Mouse (Mus musculus) stomach, embryonic 16.5 days (tissue): ENCODE measurements around the gene Ankrd26. TPM values are rescaled to one million over a fixed set of nuclear protein-coding genes. Genes with fewer than 3 reads are reported as not detected.

Experiments
- ATAC-seq: fragments of 200-750 bp; cut with Nextera tagmentation; 2 replicates; pipeline ENCODE4 v1.8.0; 2017; ENCODE audit warnings: moderate number of reproducible peaks, moderate TSS enrichment; ENCODE audit not compliant: insufficient read depth, low FRiP score
- H3K27ac ChIP-seq: fragments of 300-500 bp; sonication (generic); 2 replicates; pipeline ENCODE4 v1.5.1; 2014; ENCODE audit warnings: low read length
- H3K27me3 ChIP-seq: fragments of 300-500 bp; sonication (generic); 2 replicates; pipeline ENCODE4 v1.6.1; 2014; ENCODE audit warnings: low read length, control low read depth, mixed read lengths; ENCODE audit not compliant: control insufficient read depth, insufficient read depth
- H3K36me3 ChIP-seq: fragments of 300-500 bp; sonication (generic); 2 replicates; pipeline ENCODE4 v1.6.1; 2014; ENCODE audit warnings: low read length; ENCODE audit not compliant: control insufficient read depth, insufficient read depth
- H3K4me1 ChIP-seq: fragments of 300-500 bp; sonication (generic); 2 replicates; pipeline ENCODE4 v1.6.1; 2014; ENCODE audit warnings: low read length, control low read depth, mixed read lengths; ENCODE audit not compliant: control insufficient read depth, insufficient read depth
- H3K4me2 ChIP-seq: fragments of 300-500 bp; sonication (generic); 2 replicates; pipeline ENCODE4 v1.6.1; 2014; ENCODE audit warnings: low read depth, low read length, mixed read lengths
- H3K4me3 ChIP-seq: fragments of 300-500 bp; sonication (generic); replicated peaks from 2 replicates; pipeline ENCODE4 v1.5.1; 2014; ENCODE audit warnings: mild to moderate bottlenecking, low read length
- H3K9ac ChIP-seq: fragments of 300-500 bp; sonication (generic); 2 replicates; pipeline ENCODE4 v1.6.1; 2014; ENCODE audit warnings: low read length
- H3K9me3 ChIP-seq: fragments of 300-500 bp; sonication (generic); replicated peaks from 2 replicates; pipeline ENCODE4 v1.6.1; 2016; ENCODE audit warnings: low read length, control low read depth; ENCODE audit not compliant: control insufficient read depth
- WGBS: fragments of 180-500 bp; shearing (Covaris S2); extraction: QIAGEN DNeasy Blood & Tissue Kit; methylation state at CpG from one replicate; pipeline ENCODE4 v1.1.7; 2014; 5-methylcytosine and 5-hydroxymethylcytosine counted together
- polyA plus RNA-seq: library from polyadenylated mRNA; unstranded; fragments of >200 nt; fragmentation: Nextera tagmentation; extraction: Ambion mirVana; gene quantifications from 2 replicates; pipeline ENCODE4 v1.2.1, GENCODE M21; 2015

Ankrd26 gene
- polyA plus RNA-seq = 10.4 and 10.8 TPM in 2 replicates

- WGBS = 3% methylated on average over 54 of the region's 54 CpGs
Observed at GRCm38 (mm10) chr6:118561745-118562609, at the start of gene Ankrd26. Ankrd26 (minus strand) TSS chr6:118562226.

GRCm38 (mm10) chr6:118608906-118609305, 46.9 kb upstream of the Ankrd26 start:
- Histone ChIP-seq H3K9me3 (no peaks in the 10 kb centered on the region), H3K9ac (no peak overlapping the region), H3K36me3 (no peaks in the 10 kb centered on the region), H3K4me3 (no peak overlapping the region), H3K4me2 (no peak overlapping the region), H3K4me1 (no peaks in the 10 kb centered on the region), H3K27me3 (no peaks in the 10 kb centered on the region), H3K27ac (no peak overlapping the region)
- 85% methylated on average over 6 of the region's 6 CpGs for WGBS
- no peak for ATAC-seq

More at GRCm38 (mm10) chr6:118561745-118562609, at the start of gene Ankrd26:
- Histone ChIP-seq H3K9me3 (no peaks in the 10 kb centered on the region), H3K4me2 (peak within 1 kb of the TSS; percentile 97), H3K27ac (peak within 1 kb of the TSS; percentile 75), H3K36me3 (no peaks in the 10 kb centered on the region), H3K9ac (peak within 1 kb of the TSS; percentile 91), H3K4me3 (peak within 1 kb of the TSS; percentile 87), H3K27me3 (no peaks in the 10 kb centered on the region), H3K4me1 (peaks cover 15% of the 10 kb centered on the region)
- peak; percentile 98 for ATAC-seq

- Histone ChIP-seq H3K4me3 (no peak overlapping the region), H3K9ac (no peak overlapping the region), H3K27ac (no peak overlapping the region), H3K36me3 (no peaks in the 10 kb centered on the region), H3K4me2 (no peak overlapping the region), H3K4me1 (no peaks in the 10 kb centered on the region), H3K27me3 (no peaks in the 10 kb centered on the region), H3K9me3 (no peaks in the 10 kb centered on the region)
- 67% methylated on average over 7 of the region's 7 CpGs for WGBS
- no peak for ATAC-seq
Observed at GRCm38 (mm10) chr6:118605974-118606373, 43.9 kb upstream of the Ankrd26 start.

GRCm38 (mm10) chr6:118603825-118604224, 41.8 kb upstream of the Ankrd26 start:
- 85% methylated on average over 7 of the region's 7 CpGs for WGBS

GRCm38 (mm10) chr6:118595681-118596055, 33.6 kb upstream of the Ankrd26 start:
- H3K9me3 ChIP-seq = no peaks in the 10 kb centered on the region
- no peak for ATAC-seq
- H3K36me3 ChIP-seq = no peaks in the 10 kb centered on the region
- no peak overlapping the region for H3K27ac ChIP-seq
- H3K27me3 ChIP-seq = no peaks in the 10 kb centered on the region
- no peak overlapping the region for H3K9ac ChIP-seq
- 80% methylated on average over 9 of the region's 9 CpGs for WGBS
- H3K4me3 ChIP-seq = no peak overlapping the region
- peaks cover 11% of the 10 kb centered on the region; the same call in 1 of the 2 replicates for H3K4me1 ChIP-seq
- H3K4me2 ChIP-seq = no peak overlapping the region

More at GRCm38 (mm10) chr6:118603825-118604224, 41.8 kb upstream of the Ankrd26 start:
- H3K9ac ChIP-seq = no peak overlapping the region
- H3K27ac ChIP-seq = no peak overlapping the region
- H3K4me1 ChIP-seq = no peaks in the 10 kb centered on the region
- no peaks in the 10 kb centered on the region for H3K9me3 ChIP-seq
- H3K36me3 ChIP-seq = no peaks in the 10 kb centered on the region
- H3K4me2 ChIP-seq = no peak overlapping the region
- H3K4me3 ChIP-seq = no peak overlapping the region
- no peak for ATAC-seq
- no peaks in the 10 kb centered on the region for H3K27me3 ChIP-seq

GRCm38 (mm10) chr6:118594833-118595680, 33.0 kb upstream of the Ankrd26 start:
- 82% methylated on average over 10 of the region's 10 CpGs for WGBS
- H3K9ac ChIP-seq = no peak overlapping the region
- no peaks in the 10 kb centered on the region for H3K9me3 ChIP-seq
- H3K27me3 ChIP-seq = no peaks in the 10 kb centered on the region
- H3K27ac ChIP-seq = no peak overlapping the region
- H3K4me2 ChIP-seq = no peak overlapping the region
- H3K4me3 ChIP-seq = no peak overlapping the region
- no peaks in the 10 kb centered on the region for H3K36me3 ChIP-seq
- H3K4me1 ChIP-seq = peaks cover 11% of the 10 kb centered on the region; the same call in 1 of the 2 replicates
- ATAC-seq = no peak

- peak; percentile 39 for ATAC-seq
- Histone ChIP-seq H3K27me3 (no peaks in the 10 kb centered on the region), H3K4me1 (peaks cover 11% of the 10 kb centered on the region; the same call in 1 of the 2 replicates), H3K36me3 (no peaks in the 10 kb centered on the region), H3K9me3 (no peaks in the 10 kb centered on the region), H3K4me3 (peak overlapping the region; percentile 48), H3K4me2 (peak overlapping the region; percentile 76), H3K9ac (peak overlapping the region; percentile 63; the same call in 1 of the 2 replicates), H3K27ac (no peak overlapping the region)
- 38% methylated on average over 10 of the region's 10 CpGs for WGBS
Observed at GRCm38 (mm10) chr6:118594070-118594469, 32.0 kb upstream of the Ankrd26 start.

GRCm38 (mm10) chr6:118593377-118594061, 31.5 kb upstream of the Ankrd26 start:
- ATAC-seq = peak; percentile 69
- Histone ChIP-seq H3K9ac (peak overlapping the region; percentile 63), H3K4me2 (peak overlapping the region; percentile 76), H3K4me1 (peaks cover 11% of the 10 kb centered on the region; the same call in 1 of the 2 replicates), H3K27ac (no peak overlapping the region; the same call in 1 of the 2 replicates), H3K27me3 (no peaks in the 10 kb centered on the region), H3K36me3 (no peaks in the 10 kb centered on the region), H3K4me3 (peak overlapping the region; percentile 48), H3K9me3 (no peaks in the 10 kb centered on the region)
- 5% methylated on average over 34 of the region's 34 CpGs for WGBS
